Mouse (Mus musculus) c-Kit-positive CD71-positive TER-119-negative erythroid progenitor cells, embryonic 14.5 days (primary cell): ENCODE data around the gene AW822073.
"Not testable (repeated sequence)": the region's sequence is repeated elsewhere in the genome, so short reads cannot be mapped to it uniquely, and the experiment has no call there.

Source experiments
- DNase-seq: peaks from one replicate; pipeline ENCODE4 v3.0.0-alpha.2; 2013; ENCODE audit warnings: low read depth

Gene AW822073

GRCm38 (mm10) chr10:58224827-58225785, at the start of gene AW822073:
Gene AW822073 (minus strand): TSS chr10:58224930.
- not testable (repeated sequence) for DNase-seq

GRCm38 (mm10) chr10:58258466-58258865, 33.7 kb upstream of the AW822073 start:
- DNase-seq: no peak

GRCm38 (mm10) chr10:58255954-58256353, 31.2 kb upstream of the AW822073 start:
- no peak for DNase-seq

GRCm38 (mm10) chr10:58255213-58255892, 30.6 kb upstream of the AW822073 start, which contains the start of gene Gcc2:
Gene Gcc2 (plus strand): TSS chr10:58255497.
- DNase-seq: peak; percentile 92

- no peak for DNase-seq
Observed at GRCm38 (mm10) chr10:58254635-58255175, 30.0 kb upstream of the AW822073 start.

- DNase-seq: no peak
Observed at GRCm38 (mm10) chr10:58249535-58249934, 24.8 kb upstream of the AW822073 start.

GRCm38 (mm10) chr10:58238984-58239740, 14.4 kb upstream of the AW822073 start:
- not testable (repeated sequence) for DNase-seq

- no peak for DNase-seq
Observed at GRCm38 (mm10) chr10:58236613-58237012, 11.9 kb upstream of the AW822073 start, which contains the start of gene Gm4981. Gene Gm4981 (minus strand): TSS chr10:58236701.

GRCm38 (mm10) chr10:58234985-58235384, 10.3 kb upstream of the AW822073 start:
- DNase-seq: not testable (repeated sequence)

GRCm38 (mm10) chr10:58233740-58234121, 9.0 kb upstream of the AW822073 start:
- DNase-seq: not testable (repeated sequence)

GRCm38 (mm10) chr10:58233054-58233739, 8.5 kb upstream of the AW822073 start:
- not testable (repeated sequence) for DNase-seq

- not testable (repeated sequence) for DNase-seq
Observed at GRCm38 (mm10) chr10:58232641-58232969, 7.9 kb upstream of the AW822073 start, which contains the start of gene Duxf3. Gene Duxf3 (minus strand): TSS chr10:58232675.

GRCm38 (mm10) chr10:58231779-58232640, 7.3 kb upstream of the AW822073 start:
- DNase-seq: not testable (repeated sequence)

- not testable (repeated sequence) for DNase-seq
Observed at GRCm38 (mm10) chr10:58231088-58231487, 6.4 kb upstream of the AW822073 start.

GRCm38 (mm10) chr10:58230021-58230420, 5.3 kb upstream of the AW822073 start:
- DNase-seq: not testable (repeated sequence)

GRCm38 (mm10) chr10:58227798-58228197, 3.1 kb upstream of the AW822073 start:
- not testable (repeated sequence) for DNase-seq

GRCm38 (mm10) chr10:58226357-58226756, 1.6 kb upstream of the AW822073 start:
- DNase-seq: not testable (repeated sequence)

- DNase-seq: not testable (repeated sequence)
Observed at GRCm38 (mm10) chr10:58223972-58224805, 541 bp downstream of the AW822073 start.

GRCm38 (mm10) chr10:58223161-58223560, 1.6 kb downstream of the AW822073 start:
- not testable (repeated sequence) for DNase-seq
